Mouse (Mus musculus) hindbrain, embryonic 13.5 days (tissue): Measurements from ENCODE around the gene Prune2. TPM values are rescaled to one million over a fixed set of nuclear protein-coding genes. Genes with fewer than 3 reads are reported as not detected.

Experiments used
- ATAC-seq: fragments of 200-750 bp; cut with Nextera tagmentation; 2 replicates; pipeline ENCODE4 v1.8.0; 2017; ENCODE audit warnings: moderate TSS enrichment; ENCODE audit not compliant: low FRiP score
- H3K27ac ChIP-seq: fragments of 300-500 bp; sonication (generic); 2 replicates; pipeline ENCODE4 v1.5.1; 2015; ENCODE audit warnings: inconsistent platforms, mild to moderate bottlenecking, moderate library complexity
- H3K27me3 ChIP-seq: fragments of 300-500 bp; sonication (generic); 2 replicates; pipeline ENCODE4 v1.6.1; 2015; ENCODE audit warnings: mild to moderate bottlenecking, inconsistent platforms
- H3K36me3 ChIP-seq: fragments of 300-500 bp; sonication (generic); 2 replicates; pipeline ENCODE4 v1.6.1; 2015; ENCODE audit warnings: mild to moderate bottlenecking, inconsistent platforms
- H3K4me1 ChIP-seq: fragments of 300-500 bp; sonication (generic); replicated peaks from 2 replicates; pipeline ENCODE4 v1.6.1; 2015; ENCODE audit warnings: inconsistent platforms
- H3K4me2 ChIP-seq: fragments of 300-500 bp; sonication (generic); 2 replicates; pipeline ENCODE4 v1.6.1; 2015; ENCODE audit warnings: inconsistent platforms, mild to moderate bottlenecking, moderate library complexity
- H3K4me3 ChIP-seq: fragments of 300-500 bp; sonication (generic); 2 replicates; pipeline ENCODE4 v1.5.1; 2015; ENCODE audit warnings: mild to moderate bottlenecking, inconsistent platforms
- H3K9ac ChIP-seq: fragments of 300-500 bp; sonication (generic); 2 replicates; pipeline ENCODE4 v1.6.1; 2015; ENCODE audit warnings: mild to moderate bottlenecking, inconsistent platforms
- H3K9me3 ChIP-seq: fragments of 300-500 bp; sonication (generic); 2 replicates; pipeline ENCODE4 v1.6.1; 2016; ENCODE audit warnings: inconsistent platforms
- WGBS: fragments of 180-500 bp; shearing (Covaris S2); methylation state at CpG from one replicate; pipeline ENCODE4 v1.1.7; 2015; 5-methylcytosine and 5-hydroxymethylcytosine counted together
- polyA plus RNA-seq: library from polyadenylated mRNA; unstranded; fragments of >200 nt; fragmentation: Nextera tagmentation; extraction: Ambion mirVana; gene quantifications from 2 replicates; pipeline ENCODE4 v1.2.1, GENCODE M21; 2015

Prune2 gene
- polyA plus RNA-seq, 1 experiment from 2014 or later = 6.2 TPM

DNA sequence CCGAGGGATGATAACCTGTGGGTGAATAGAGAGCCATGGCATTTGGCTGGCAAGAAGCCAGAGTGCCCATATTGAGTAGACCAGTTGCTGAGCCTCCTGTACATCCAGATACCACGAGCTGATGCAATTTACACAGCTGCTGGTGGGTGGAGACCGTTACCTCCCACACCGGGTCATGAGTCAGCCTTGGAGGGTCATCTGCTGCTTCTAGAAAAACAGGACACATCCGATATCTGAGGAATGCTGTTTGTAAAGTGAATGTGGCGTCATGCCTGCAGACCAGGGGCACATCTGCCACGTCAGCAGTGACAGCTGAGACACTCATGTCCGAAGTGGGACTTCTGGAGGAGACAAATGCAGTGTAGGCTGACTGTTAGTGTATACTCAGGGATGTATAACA lies 3.6 kb downstream of the Prune2 start:
- WGBS = 73% methylated on average over 8 of the region's 8 CpGs

DNA sequence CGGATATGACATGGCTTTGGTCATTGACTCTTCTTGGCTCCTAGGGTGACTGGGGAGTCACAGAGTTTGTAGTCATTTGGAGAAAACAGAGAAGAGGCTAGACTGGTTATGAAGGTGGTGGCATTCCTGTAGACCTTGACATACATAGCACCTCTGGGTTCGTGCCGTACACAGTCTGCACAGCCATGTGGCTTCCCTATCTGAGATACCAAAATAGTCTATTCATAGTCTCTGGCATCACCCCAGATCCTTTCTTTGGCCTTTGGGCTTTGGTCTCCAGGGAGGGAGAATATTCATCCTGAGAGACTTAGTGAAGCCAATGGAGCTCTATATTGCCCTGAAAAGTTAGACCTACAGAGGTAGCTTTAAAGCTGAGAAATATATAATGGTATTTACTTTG lies 5.1 kb downstream of the Prune2 start:
- no peak overlapping the region for H3K9ac ChIP-seq
- 95% methylated on average over 3 of the region's 3 CpGs for WGBS
- no peaks in the 10 kb centered on the region; the same call in 1 of the 2 replicates for H3K36me3 ChIP-seq
- H3K4me3 ChIP-seq = no peak overlapping the region
- peaks cover 7% of the 10 kb centered on the region for H3K4me1 ChIP-seq
- peaks cover 18% of the 10 kb centered on the region for H3K27me3 ChIP-seq
- no peak overlapping the region for H3K4me2 ChIP-seq
- no peak overlapping the region for H3K27ac ChIP-seq
- ATAC-seq = no peak
- peaks cover 3% of the 10 kb centered on the region; the same call in 1 of the 2 replicates for H3K9me3 ChIP-seq

More for the DNA sequence above, 3.6 kb downstream of the Prune2 start:
- Histone ChIP-seq H3K4me1 (peaks cover 16% of the 10 kb centered on the region), H3K9me3 (peaks cover 2% of the 10 kb centered on the region; the same call in 1 of the 2 replicates), H3K36me3 (no peaks in the 10 kb centered on the region; the same call in 1 of the 2 replicates), H3K4me3 (no peak overlapping the region), H3K27ac (no peak overlapping the region), H3K4me2 (no peak overlapping the region), H3K9ac (no peak overlapping the region), H3K27me3 (peaks cover 32% of the 10 kb centered on the region)
- no peak for ATAC-seq

DNA sequence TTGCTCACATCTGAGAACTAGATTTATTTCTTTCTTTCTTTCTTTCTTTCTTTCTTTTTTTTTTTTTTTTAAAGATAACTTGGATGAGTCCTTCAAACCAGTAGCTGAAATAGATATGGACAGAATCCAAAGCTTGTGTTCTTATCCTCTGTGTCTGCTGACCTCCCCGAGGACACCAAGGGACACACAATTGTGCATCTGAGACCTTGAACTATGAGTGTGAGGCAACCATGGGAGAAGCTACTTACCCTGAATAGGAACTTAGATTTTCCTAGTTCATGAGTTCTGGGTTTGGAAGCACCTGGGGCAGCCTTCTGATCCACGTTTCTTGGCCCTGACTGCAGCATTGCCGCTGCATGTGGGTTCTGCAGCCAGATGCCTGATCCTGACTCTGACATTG lies 7.3 kb downstream of the Prune2 start:
- Histone ChIP-seq H3K4me3 (no peak overlapping the region), H3K27me3 (no peaks in the 10 kb centered on the region), H3K4me1 (no peaks in the 10 kb centered on the region), H3K36me3 (no peaks in the 10 kb centered on the region; the same call in 1 of the 2 replicates), H3K9me3 (peaks cover 3% of the 10 kb centered on the region; the same call in 1 of the 2 replicates), H3K9ac (no peak overlapping the region), H3K4me2 (no peak overlapping the region), H3K27ac (no peak overlapping the region)
- ATAC-seq = no peak
- WGBS = 86% methylated on average over 3 of the region's 3 CpGs

DNA sequence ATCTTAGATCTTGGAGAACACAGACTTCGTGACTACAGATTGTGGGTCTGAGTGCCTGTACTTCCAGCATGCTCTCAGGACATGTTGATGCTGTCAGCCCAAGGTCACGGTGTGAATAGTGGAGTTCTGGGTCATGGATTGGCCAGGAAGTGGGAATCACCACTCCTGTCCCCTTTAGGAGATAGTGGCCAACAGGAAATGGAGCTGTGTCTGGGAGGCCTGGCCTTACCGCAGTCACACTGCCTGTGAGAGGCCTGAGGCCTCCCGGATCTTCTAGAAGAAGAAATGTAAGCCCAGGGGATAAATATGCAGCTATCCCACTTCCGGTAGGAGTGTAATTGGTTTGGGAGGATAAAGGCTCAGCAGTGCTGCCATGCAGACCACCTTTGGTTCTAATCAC lies 12.8 kb downstream of the Prune2 start:
- Histone ChIP-seq H3K36me3 (no peaks in the 10 kb centered on the region; the same call in 1 of the 2 replicates), H3K9ac (no peak overlapping the region), H3K27ac (no peak overlapping the region), H3K4me3 (no peak overlapping the region), H3K4me2 (no peak overlapping the region), H3K27me3 (no peaks in the 10 kb centered on the region), H3K4me1 (no peaks in the 10 kb centered on the region), H3K9me3 (peaks cover 3% of the 10 kb centered on the region; the same call in 1 of the 2 replicates)
- WGBS = 82% methylated on average over 5 of the region's 5 CpGs
- ATAC-seq = no peak

DNA sequence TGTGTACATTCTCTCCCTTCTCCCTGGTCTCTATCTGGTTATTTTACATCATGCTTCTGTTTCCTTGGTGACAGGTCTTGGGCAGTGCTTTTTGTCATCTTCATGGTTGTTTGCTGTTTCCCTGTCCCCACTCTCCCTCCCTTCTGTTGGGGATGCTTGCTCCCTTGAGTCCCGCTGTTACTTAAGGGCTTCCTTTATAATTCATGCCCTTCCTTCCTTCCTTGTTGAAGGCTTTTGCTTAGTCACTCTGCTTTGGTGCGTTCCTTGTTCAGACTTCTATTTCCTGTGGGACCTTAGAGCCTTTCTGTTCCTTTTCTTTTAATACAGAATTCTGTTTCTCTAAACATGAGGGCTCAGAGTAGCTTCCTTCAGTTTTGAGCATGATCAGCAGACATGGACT lies 14.7 kb downstream of the Prune2 start:
- no peak overlapping the region for H3K4me3 ChIP-seq
- no peaks in the 10 kb centered on the region for H3K9me3 ChIP-seq
- no peak overlapping the region for H3K4me2 ChIP-seq
- no peaks in the 10 kb centered on the region for H3K4me1 ChIP-seq
- H3K36me3 ChIP-seq = no peaks in the 10 kb centered on the region
- H3K9ac ChIP-seq = no peak overlapping the region
- H3K27me3 ChIP-seq = no peaks in the 10 kb centered on the region
- 69% methylated on average over 2 of the region's 2 CpGs for WGBS
- no peak for ATAC-seq
- no peak overlapping the region for H3K27ac ChIP-seq

DNA sequence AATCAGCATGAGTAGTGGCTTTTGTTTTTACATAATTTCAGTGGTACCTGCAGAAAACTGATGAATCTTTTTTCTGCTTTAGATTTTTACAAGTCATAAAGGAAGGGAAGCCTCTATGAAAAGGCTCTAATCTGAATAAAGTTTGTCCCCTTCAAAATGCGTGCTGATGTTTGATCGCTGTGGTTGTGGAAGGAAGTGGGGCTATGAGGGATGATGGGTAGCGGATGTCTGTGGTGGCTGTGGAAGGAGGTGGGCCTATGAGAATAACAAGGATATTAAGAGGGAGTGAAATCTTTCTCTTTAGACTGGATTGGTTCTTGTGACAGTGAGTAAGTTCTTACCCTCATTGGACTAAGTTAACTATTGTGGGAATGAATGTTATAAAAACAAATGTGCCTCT lies 23.0 kb downstream of the Prune2 start:
- ATAC-seq = no peak
- Histone ChIP-seq H3K27ac (no peak overlapping the region), H3K36me3 (no peaks in the 10 kb centered on the region), H3K9ac (no peak overlapping the region), H3K9me3 (no peaks in the 10 kb centered on the region), H3K27me3 (no peaks in the 10 kb centered on the region), H3K4me3 (no peak overlapping the region), H3K4me1 (no peaks in the 10 kb centered on the region), H3K4me2 (no peak overlapping the region)
- WGBS = 96% methylated on average over 3 of the region's 3 CpGs

DNA sequence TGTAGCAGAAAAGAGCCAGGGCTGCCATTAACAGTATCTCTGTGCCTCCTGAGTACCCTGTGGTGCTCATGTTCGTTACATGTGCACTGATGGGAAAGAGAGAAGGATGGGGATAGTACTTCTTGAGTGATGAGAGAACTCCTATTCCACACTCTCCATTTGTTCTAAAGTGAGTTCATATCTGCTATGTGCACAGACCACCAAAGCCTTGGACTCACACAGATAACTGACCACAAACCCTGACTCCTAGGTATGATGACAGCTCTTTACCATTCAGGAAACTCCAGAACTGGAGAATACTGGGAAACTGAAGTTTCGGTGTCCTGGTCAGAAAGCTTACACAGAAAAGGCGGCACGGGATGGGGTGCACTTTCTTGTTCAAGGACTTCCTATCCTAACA lies 25.8 kb downstream of the Prune2 start:
- WGBS = 90% methylated on average over 4 of the region's 4 CpGs
- ATAC-seq = no peak
- H3K9me3 ChIP-seq = no peaks in the 10 kb centered on the region

DNA sequence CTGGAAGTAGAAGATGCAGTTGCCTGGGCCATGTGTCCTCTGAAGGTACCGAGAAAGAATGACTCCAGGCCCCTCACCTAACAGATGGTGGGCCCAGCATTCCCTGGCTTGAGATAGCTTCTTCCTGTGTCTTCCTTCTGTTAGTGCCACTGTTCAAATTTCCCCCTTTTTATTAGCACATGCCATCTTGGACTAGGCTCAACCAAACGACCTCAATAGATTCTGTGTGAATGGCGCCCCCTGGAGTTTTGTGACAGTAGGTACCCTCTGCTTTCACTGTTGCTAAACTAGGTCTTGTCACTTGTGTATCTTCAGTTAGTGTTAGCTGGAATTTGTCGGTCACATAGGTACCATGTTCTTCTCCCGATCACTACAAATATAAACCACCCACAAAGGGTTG lies 29.0 kb downstream of the Prune2 start:
- no peak overlapping the region for H3K9ac ChIP-seq
- no peaks in the 10 kb centered on the region for H3K36me3 ChIP-seq
- ATAC-seq = no peak
- H3K27me3 ChIP-seq = no peaks in the 10 kb centered on the region
- H3K27ac ChIP-seq = no peak overlapping the region
- H3K4me3 ChIP-seq = no peak overlapping the region
- H3K4me1 ChIP-seq = no peaks in the 10 kb centered on the region; the same call in 1 of the 2 replicates
- H3K9me3 ChIP-seq = no peaks in the 10 kb centered on the region
- WGBS = 55% methylated on average over 5 of the region's 5 CpGs
- H3K4me2 ChIP-seq = no peak overlapping the region

More for the DNA sequence above, 25.8 kb downstream of the Prune2 start:
- H3K27me3 ChIP-seq = no peaks in the 10 kb centered on the region
- H3K9ac ChIP-seq = no peak overlapping the region
- no peak overlapping the region for H3K27ac ChIP-seq
- no peaks in the 10 kb centered on the region for H3K4me1 ChIP-seq
- H3K36me3 ChIP-seq = no peaks in the 10 kb centered on the region
- no peak overlapping the region for H3K4me3 ChIP-seq
- no peak overlapping the region for H3K4me2 ChIP-seq

DNA sequence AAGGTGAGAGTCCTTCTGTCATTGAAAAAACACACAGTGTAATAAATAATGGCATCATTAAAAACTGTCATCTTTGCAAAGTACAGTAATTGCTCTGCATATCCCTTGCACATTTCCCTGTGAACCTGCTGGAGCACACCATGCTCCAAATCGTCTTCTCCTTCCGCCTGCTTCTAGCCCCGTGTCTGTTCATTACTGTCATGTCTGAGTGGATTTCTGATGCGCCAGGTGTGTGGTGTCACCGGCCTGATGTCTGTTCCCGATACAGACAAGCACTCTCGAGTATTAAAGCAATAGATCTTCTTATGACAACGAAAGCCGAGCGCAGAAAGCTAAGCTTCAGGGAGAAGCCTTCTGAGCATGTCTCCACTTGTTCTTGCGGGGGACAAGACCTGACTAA lies 32.1 kb downstream of the Prune2 start:
- H3K36me3 ChIP-seq = no peaks in the 10 kb centered on the region
- 78% methylated on average over 11 of the region's 11 CpGs for WGBS
- H3K27me3 ChIP-seq = no peaks in the 10 kb centered on the region
- no peak overlapping the region for H3K27ac ChIP-seq
- ATAC-seq = no peak
- H3K4me1 ChIP-seq = no peaks in the 10 kb centered on the region; the same call in 1 of the 2 replicates
- no peak overlapping the region for H3K4me2 ChIP-seq
- no peak overlapping the region for H3K9ac ChIP-seq
- H3K4me3 ChIP-seq = no peak overlapping the region
- H3K9me3 ChIP-seq = no peaks in the 10 kb centered on the region

DNA sequence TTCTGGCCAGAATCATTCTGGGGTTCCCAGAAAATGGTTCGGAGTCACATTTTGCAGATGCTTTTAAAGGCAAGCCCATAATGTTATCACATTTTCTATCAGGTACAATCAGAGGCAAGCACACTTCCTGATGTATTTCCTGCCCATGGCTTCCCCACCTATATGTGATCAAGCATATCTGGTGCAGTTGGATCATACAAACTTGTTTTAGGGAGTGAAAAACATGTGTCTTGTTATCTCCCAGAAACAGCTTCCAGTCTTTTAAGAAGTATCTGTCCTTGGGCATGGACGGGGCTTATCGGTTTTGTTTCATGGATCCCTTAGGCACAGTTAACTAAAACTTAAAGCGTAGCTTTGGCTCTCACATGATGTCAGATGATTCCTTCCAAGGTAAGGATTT lies 36.2 kb downstream of the Prune2 start:
- Histone ChIP-seq H3K36me3 (no peaks in the 10 kb centered on the region), H3K9ac (no peak overlapping the region), H3K4me3 (no peak overlapping the region), H3K4me2 (no peak overlapping the region), H3K27ac (no peak overlapping the region), H3K27me3 (no peaks in the 10 kb centered on the region), H3K4me1 (no peaks in the 10 kb centered on the region; the same call in 1 of the 2 replicates), H3K9me3 (no peaks in the 10 kb centered on the region)
- no peak for ATAC-seq
- WGBS = 90% methylated on average over 4 of the region's 4 CpGs

DNA sequence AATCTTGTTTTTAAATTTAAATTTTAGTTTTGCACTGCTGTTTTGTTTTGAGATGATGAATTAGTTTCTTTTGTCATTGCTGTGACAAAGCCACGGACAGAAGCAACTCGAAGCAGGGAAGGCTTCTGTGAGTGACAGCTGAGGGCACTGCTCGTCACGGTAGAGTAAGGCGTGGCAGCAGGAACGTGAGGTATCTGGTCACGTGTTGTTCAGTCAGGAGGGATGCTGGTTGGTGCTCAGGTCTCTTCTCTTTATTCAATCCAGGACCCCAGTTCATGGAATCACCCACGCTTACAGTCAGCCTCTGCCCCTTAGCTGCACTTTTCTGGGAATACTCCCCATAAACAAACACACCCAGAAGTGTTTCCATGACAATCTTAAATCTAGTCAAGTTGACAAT lies 38.3 kb downstream of the Prune2 start:
- Histone ChIP-seq H3K4me3 (no peak overlapping the region), H3K4me1 (no peaks in the 10 kb centered on the region), H3K9ac (no peak overlapping the region), H3K4me2 (no peak overlapping the region), H3K36me3 (no peaks in the 10 kb centered on the region), H3K27me3 (no peaks in the 10 kb centered on the region), H3K9me3 (no peaks in the 10 kb centered on the region), H3K27ac (no peak overlapping the region)
- no peak for ATAC-seq
- WGBS = 76% methylated on average over 8 of the region's 8 CpGs

DNA sequence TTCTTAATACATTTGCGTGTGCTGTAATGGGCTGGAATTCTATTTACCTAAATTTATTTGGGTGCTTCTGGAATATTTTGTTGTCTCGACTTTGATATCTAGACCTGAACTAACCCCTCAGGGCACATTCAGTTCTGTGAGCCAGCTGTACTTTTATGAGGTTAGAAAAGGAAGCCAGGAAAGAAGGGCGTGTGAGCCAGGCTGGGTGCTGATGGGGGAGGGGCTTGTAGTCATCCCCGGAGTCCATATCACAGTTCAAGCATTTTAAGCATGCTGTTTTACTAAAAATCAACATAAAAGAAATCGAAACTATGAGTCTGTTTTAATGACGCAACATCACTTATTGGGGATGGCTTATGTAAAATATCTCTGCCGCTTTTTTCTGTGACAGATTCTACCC lies 42.0 kb downstream of the Prune2 start:
- Histone ChIP-seq H3K9ac (no peak overlapping the region), H3K4me1 (no peaks in the 10 kb centered on the region), H3K4me2 (no peak overlapping the region), H3K27me3 (no peaks in the 10 kb centered on the region), H3K36me3 (no peaks in the 10 kb centered on the region), H3K27ac (no peak overlapping the region), H3K9me3 (no peaks in the 10 kb centered on the region), H3K4me3 (no peak overlapping the region)
- WGBS = 88% methylated on average over 7 of the region's 7 CpGs
- no peak for ATAC-seq

DNA sequence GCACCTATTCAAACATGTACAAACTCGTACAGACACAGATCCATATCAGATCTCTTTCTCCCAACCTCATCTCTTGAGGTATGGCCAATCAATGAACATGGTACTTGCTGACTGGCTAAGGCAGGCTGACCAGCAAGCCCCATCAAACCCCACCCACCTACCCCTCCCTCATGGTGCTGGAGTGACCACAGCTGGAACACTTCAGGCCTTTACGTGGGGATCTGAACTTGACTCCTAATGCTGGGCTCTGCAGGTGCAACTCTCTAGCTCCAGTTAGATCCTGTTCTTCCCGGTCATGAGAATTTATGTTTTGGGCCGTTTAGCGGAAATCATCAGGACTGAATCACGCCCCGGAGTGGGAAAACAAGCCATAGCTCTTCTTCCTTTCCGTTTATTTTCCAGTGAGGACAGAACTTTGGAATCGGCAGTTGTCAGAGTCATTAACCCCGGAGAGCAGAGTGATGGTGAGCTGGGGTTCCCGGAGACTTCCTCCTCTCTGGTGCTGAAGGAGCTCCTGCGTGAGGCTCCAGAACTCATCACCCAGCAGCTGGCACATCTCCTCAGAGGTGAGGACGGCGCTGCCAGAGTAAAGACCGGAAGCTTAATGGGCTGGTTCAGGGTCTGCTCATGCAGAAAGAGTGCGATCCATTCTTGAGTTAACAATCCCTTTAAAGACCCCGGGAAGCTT lies 50.4 kb downstream of the Prune2 start:
- Histone ChIP-seq H3K36me3 (no peaks in the 10 kb centered on the region), H3K27me3 (no peaks in the 10 kb centered on the region), H3K9ac (no peak overlapping the region), H3K4me2 (no peak overlapping the region), H3K27ac (no peak overlapping the region), H3K4me1 (no peaks in the 10 kb centered on the region; the same call in 1 of the 2 replicates), H3K9me3 (no peaks in the 10 kb centered on the region), H3K4me3 (no peak overlapping the region)
- WGBS = 78% methylated on average over 17 of the region's 17 CpGs
- no peak for ATAC-seq
